Mouse (Mus musculus): ENCODE results near the gene Fam160a1. TPM values are rescaled to one million over a fixed set of nuclear protein-coding genes. Genes with fewer than 3 reads are reported as not detected.

Fam160a1 gene
- polyA plus RNA-seq, 1 experiment from 2014 or later = 4.6 TPM

Other genes starting within 250 kb of the Fam160a1 start
- gene Gatb, start 243.2 kb downstream of the Fam160a1 start, polyA plus RNA-seq (2015; fragmentation: Nextera tagmentation; extraction: Ambion mirVana) = 22.2 and 22.9 TPM in 2 replicates
- 2.8 and 3.0 TPM in 2 replicates for gene Glt28d2, start 70.2 kb upstream of the Fam160a1 start, polyA plus RNA-seq (2015; fragmentation: Nextera tagmentation; extraction: Ambion mirVana)
- gene Gm37240, start 70.2 kb upstream of the Fam160a1 start, polyA plus RNA-seq (2015; fragmentation: Nextera tagmentation; extraction: Ambion mirVana) = 7.1 and 8.6 TPM in 2 replicates
- 41.5 and 43.7 TPM in 2 replicates for gene Sh3d19, start 153.8 kb upstream of the Fam160a1 start, polyA plus RNA-seq (2015; fragmentation: Nextera tagmentation; extraction: Ambion mirVana)
- 0.23 TPM in 1 of 2 replicates, not detected in the other for gene Prss48, start 185.2 kb upstream of the Fam160a1 start, polyA plus RNA-seq (2015; fragmentation: Nextera tagmentation; extraction: Ambion mirVana)